Mouse (Mus musculus) cerebellum, postnatal 36 days (tissue): ENCODE data around the gene Cracr2b.

ENCODE experiments used
- DNase-seq, 2 experiments: peaks; one replicate each; pipeline ENCODE4 v3.0.0; 2021 to 2022; ENCODE audit warnings: mixed read lengths in 2 of 2

The Cracr2b gene

GRCm38 (mm10) chr7:141454967-141455551 lies 5.8 kb upstream of the Cracr2b start, which contains the start of gene Pnpla2:
Gene Pnpla2, plus strand, starts transcription at chr7:141455198.
- peak; percentile 87 to 93 for DNase-seq

GRCm38 (mm10) chr7:141455610-141456314 lies 5.1 kb upstream of the Cracr2b start:
- DNase-seq, result peak; percentile 60 to 63

- no peak for DNase-seq
Observed at GRCm38 (mm10) chr7:141456739-141457138, 4.2 kb upstream of the Cracr2b start.

- DNase-seq, result peak in 1 of 2 experiments; percentile 25
Observed at GRCm38 (mm10) chr7:141457236-141457635, 3.7 kb upstream of the Cracr2b start.

- DNase-seq, result peak; percentile 65 to 70
Observed at GRCm38 (mm10) chr7:141457986-141458660, 2.8 kb upstream of the Cracr2b start.

GRCm38 (mm10) chr7:141458661-141459060 lies 2.2 kb upstream of the Cracr2b start:
- DNase-seq, result peak; percentile 42 to 44

GRCm38 (mm10) chr7:141459301-141459711 lies 1.6 kb upstream of the Cracr2b start:
- peak; percentile 74 to 78 for DNase-seq

- DNase-seq, result no peak
Observed at GRCm38 (mm10) chr7:141460001-141460390, 898 bp upstream of the Cracr2b start.

- DNase-seq, result peak in 1 of 2 experiments; percentile 28
Observed at GRCm38 (mm10) chr7:141461521-141462332, 833 bp downstream of the Cracr2b start.

- DNase-seq, result no peak
Observed at GRCm38 (mm10) chr7:141462333-141462821, 1.5 kb downstream of the Cracr2b start.

- no peak for DNase-seq
Observed at GRCm38 (mm10) chr7:141463824-141464602, 3.1 kb downstream of the Cracr2b start.

GRCm38 (mm10) chr7:141464603-141465201 lies 3.8 kb downstream of the Cracr2b start:
- no peak for DNase-seq

- no peak for DNase-seq
Observed at GRCm38 (mm10) chr7:141465388-141466044, 4.6 kb downstream of the Cracr2b start.

- no peak for DNase-seq
Observed at GRCm38 (mm10) chr7:141466045-141466394, 5.1 kb downstream of the Cracr2b start.

- DNase-seq, result peak in 1 of 2 experiments; percentile 24
Observed at GRCm38 (mm10) chr7:141466607-141467148, 5.8 kb downstream of the Cracr2b start.

GRCm38 (mm10) chr7:141467230-141468030 lies 6.5 kb downstream of the Cracr2b start, which contains the start of gene Cd151:
Gene Cd151, plus strand, starts transcription at chr7:141467392.
- peak; percentile 59 to 71 for DNase-seq

- DNase-seq, result no peak
Observed at GRCm38 (mm10) chr7:141468164-141468521, 7.2 kb downstream of the Cracr2b start.

- peak; percentile 49 to 50 for DNase-seq
Observed at GRCm38 (mm10) chr7:141468522-141469211, 7.8 kb downstream of the Cracr2b start.

- DNase-seq, result no peak
Observed at GRCm38 (mm10) chr7:141469352-141469751, 8.5 kb downstream of the Cracr2b start.
